Mouse (Mus musculus) neural tube, embryonic 13.5 days (tissue): ENCODE measurements around the gene Rps8. TPM values are rescaled to one million over a fixed set of nuclear protein-coding genes. Genes with fewer than 3 reads are reported as not detected.

Experiments
- ATAC-seq: fragments of 200-750 bp; cut with Nextera tagmentation; 2 replicates; pipeline ENCODE4 v1.8.0; 2017; ENCODE audit warnings: low read depth, mild to moderate bottlenecking, moderate TSS enrichment, moderate library complexity
- H3K27ac ChIP-seq: fragments of 300-500 bp; sonication (generic); replicated peaks from 2 replicates; pipeline ENCODE4 v1.5.1; 2015; ENCODE audit warnings: moderate library complexity, mild to moderate bottlenecking, inconsistent platforms
- H3K27me3 ChIP-seq: fragments of 300-500 bp; sonication (generic); 2 replicates; pipeline ENCODE4 v1.6.1; 2015; ENCODE audit warnings: mild to moderate bottlenecking, inconsistent platforms
- H3K36me3 ChIP-seq: fragments of 300-500 bp; sonication (generic); 2 replicates; pipeline ENCODE4 v1.6.1; 2015; ENCODE audit warnings: mild to moderate bottlenecking, inconsistent platforms
- H3K4me1 ChIP-seq: fragments of 300-500 bp; sonication (generic); replicated peaks from 2 replicates; pipeline ENCODE4 v1.6.1; 2015; ENCODE audit warnings: inconsistent platforms
- H3K4me2 ChIP-seq: fragments of 300-500 bp; sonication (generic); 2 replicates; pipeline ENCODE4 v1.6.1; 2015; ENCODE audit warnings: inconsistent platforms, mild to moderate bottlenecking, moderate library complexity
- H3K4me3 ChIP-seq: fragments of 300-500 bp; sonication (generic); 2 replicates; pipeline ENCODE4 v1.5.1; 2015; ENCODE audit warnings: mild to moderate bottlenecking, inconsistent platforms
- H3K9ac ChIP-seq: fragments of 300-500 bp; sonication (generic); 2 replicates; pipeline ENCODE4 v1.6.1; 2015; ENCODE audit warnings: moderate library complexity, mild to moderate bottlenecking, inconsistent platforms
- H3K9me3 ChIP-seq: fragments of 300-500 bp; sonication (generic); 2 replicates; pipeline ENCODE4 v1.6.1; 2016; ENCODE audit warnings: inconsistent platforms
- WGBS: fragments of 180-500 bp; shearing (Covaris S2); methylation state at CpG from one replicate; pipeline ENCODE4 v1.1.7; 2015; 5-methylcytosine and 5-hydroxymethylcytosine counted together
- polyA plus RNA-seq: library from polyadenylated mRNA; unstranded; fragments of >200 nt; fragmentation: Nextera tagmentation; extraction: Ambion mirVana; gene quantifications from 2 replicates; pipeline ENCODE4 v1.2.1, GENCODE M21; 2015

The Rps8 gene
- polyA plus RNA-seq, 1 experiment from 2014 or later = 532 TPM

DNA sequence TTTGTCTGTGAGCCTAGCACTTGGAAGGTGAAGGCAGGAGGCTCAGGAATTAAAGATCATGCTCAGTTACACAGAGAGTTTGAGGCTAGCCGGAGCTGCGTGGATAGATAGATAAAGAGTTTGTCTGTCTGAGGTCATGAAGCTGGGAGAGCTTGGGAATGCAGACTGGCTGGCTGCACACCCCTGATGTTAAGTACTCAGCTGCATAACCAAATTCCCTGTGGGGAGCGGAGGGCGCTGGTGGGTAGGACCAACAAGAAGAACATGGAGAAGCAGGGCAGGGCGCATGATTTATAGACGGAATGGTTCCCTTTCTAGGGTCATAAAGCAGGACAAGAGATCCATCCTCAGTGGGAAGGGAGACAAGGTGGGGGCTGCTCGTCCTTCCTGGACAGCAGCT, 13.0 kb downstream of the Rps8 start:
- no peak overlapping the region for H3K4me2 ChIP-seq
- no peak for ATAC-seq
- H3K4me1 ChIP-seq = no peaks in the 10 kb centered on the region
- no peak overlapping the region for H3K4me3 ChIP-seq
- H3K9me3 ChIP-seq = no peaks in the 10 kb centered on the region
- 0 out of 2 replicates have a peak, but pooled peaks cover 3% of the 10 kb centered on the region for H3K36me3 ChIP-seq
- no peak overlapping the region for H3K9ac ChIP-seq
- H3K27ac ChIP-seq = no peak overlapping the region
- 49% methylated on average over 7 of the region's 7 CpGs for WGBS
- H3K27me3 ChIP-seq = no peaks in the 10 kb centered on the region

DNA sequence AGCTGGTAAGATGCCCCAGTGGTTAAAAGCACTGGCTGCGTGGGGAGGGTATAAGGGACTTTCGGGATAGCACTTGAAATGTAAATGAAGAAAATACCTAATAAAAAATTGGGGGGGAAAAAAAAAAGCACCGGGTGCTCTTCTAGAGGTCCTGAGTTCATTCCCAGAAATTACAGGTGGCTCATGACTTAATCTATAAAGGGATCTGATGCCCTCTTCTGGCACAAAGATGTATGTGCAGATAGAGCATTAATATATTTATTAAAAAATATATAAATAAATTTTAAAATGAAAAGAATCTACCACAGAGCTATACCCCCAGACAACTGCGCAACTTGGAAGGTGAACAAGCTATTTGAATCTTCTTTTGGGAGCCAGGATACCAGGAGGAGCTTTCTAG, 15.4 kb downstream of the Rps8 start:
- Histone ChIP-seq H3K9me3 (no peaks in the 10 kb centered on the region), H3K9ac (no peak overlapping the region), H3K27me3 (no peaks in the 10 kb centered on the region), H3K27ac (no peak overlapping the region), H3K4me3 (no peak overlapping the region), H3K36me3 (no peaks in the 10 kb centered on the region), H3K4me1 (no peaks in the 10 kb centered on the region), H3K4me2 (no peak overlapping the region)
- no peak for ATAC-seq
- WGBS = 42% methylated on average over 4 of the region's 4 CpGs

DNA sequence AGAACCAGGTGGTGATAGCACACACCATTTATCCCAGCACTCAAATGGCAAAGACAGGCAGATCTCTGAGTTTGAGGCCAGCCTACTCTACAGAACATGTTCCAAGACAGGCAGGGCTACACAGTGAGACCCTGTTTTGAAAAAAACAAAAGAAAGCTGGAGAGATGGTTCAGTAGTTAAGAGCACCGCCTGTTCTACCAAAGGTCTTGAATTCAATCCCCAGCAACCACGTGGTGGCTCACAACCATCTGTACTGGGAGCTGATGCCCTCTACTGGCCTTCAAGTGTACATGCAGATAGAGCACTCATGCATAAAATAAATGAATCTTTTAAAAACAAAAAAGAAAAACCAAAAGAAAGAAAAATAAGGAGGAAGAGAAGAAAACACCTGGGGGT, 16.8 kb downstream of the Rps8 start:
- no peaks in the 10 kb centered on the region for H3K36me3 ChIP-seq
- H3K9ac ChIP-seq = no peak overlapping the region
- no peaks in the 10 kb centered on the region for H3K9me3 ChIP-seq
- H3K4me2 ChIP-seq = no peak overlapping the region
- H3K4me1 ChIP-seq = peaks cover 3% of the 10 kb centered on the region
- H3K27me3 ChIP-seq = no peaks in the 10 kb centered on the region
- H3K27ac ChIP-seq = no peak overlapping the region
- WGBS = 3% methylated on average over 2 of the region's 2 CpGs
- no peak for ATAC-seq
- H3K4me3 ChIP-seq = no peak overlapping the region

DNA sequence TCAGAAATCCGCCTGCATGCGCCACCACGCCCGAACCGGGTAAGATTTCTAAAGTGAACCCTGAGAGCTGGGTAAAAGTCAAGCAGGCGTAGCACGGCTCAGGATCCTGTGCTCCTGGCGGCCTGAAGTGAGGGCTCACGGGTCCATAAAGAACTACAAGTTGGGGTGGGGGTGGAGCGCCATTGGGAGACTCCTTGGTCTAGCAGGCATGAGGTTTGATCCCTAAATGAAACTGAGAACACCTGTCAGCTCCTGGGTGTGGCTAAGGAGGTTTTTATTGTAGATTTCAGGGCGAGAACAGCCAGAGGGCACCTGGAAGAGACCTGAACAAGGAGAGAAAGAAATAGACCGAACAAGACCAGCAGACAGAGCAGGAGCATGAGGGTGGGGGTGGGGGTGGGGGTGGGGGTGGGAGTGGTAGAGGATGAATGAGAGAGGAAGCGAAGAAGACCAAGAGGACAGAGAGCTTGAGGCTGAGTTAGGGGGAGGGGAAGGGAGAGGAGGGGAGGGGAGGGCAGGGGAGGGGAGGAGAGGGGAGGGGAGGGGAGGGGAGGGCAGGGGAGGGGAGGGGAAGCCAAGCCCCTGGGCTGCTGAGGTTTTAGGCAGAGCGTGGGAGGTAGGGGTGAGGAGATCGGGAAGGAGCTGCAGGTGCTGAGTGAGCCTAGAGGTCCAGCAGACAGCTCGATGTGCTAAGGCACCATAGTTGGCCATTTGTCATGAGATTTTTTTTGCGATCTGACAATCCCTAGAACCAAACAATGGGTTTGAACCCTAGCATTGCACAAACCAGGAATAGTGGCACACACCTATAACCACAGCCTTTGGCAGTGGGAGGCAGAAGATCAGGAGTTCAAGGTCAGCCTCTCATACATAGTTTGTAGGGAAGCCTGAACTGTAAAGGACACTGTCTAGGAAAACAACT, 17.5 kb downstream of the Rps8 start:
- no peak for ATAC-seq
- no peak overlapping the region for H3K27ac ChIP-seq

DNA sequence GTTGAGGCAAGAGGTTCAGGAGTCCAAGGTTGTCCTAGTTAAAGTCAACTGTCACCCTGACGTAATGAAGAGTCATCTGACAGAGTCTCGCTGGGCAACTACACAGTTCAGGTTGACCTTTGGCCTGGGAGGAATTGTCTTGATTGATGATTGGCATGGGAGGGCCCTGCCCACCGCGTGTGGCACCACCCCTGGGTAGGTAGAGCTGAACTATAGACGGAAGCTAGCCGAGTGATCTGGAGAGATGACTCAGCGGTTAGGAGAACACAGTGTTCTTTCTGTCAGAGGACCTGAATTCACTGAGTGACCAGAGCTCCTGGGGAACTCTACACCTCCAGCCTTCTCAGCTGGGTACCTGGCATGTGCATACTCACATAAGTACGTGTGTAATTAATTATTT, 20.0 kb downstream of the Rps8 start:
- Histone ChIP-seq H3K36me3 (no peaks in the 10 kb centered on the region), H3K4me1 (peaks cover 30% of the 10 kb centered on the region), H3K9ac (no peak overlapping the region), H3K27ac (no peak overlapping the region), H3K9me3 (no peaks in the 10 kb centered on the region), H3K27me3 (no peaks in the 10 kb centered on the region), H3K4me3 (no peak overlapping the region), H3K4me2 (no peak overlapping the region)
- ATAC-seq = no peak
- 32% methylated on average over 8 of the region's 8 CpGs for WGBS

More for the DNA sequence above, 17.5 kb downstream of the Rps8 start:
- Histone ChIP-seq H3K36me3 (no peaks in the 10 kb centered on the region), H3K9ac (no peak overlapping the region), H3K27me3 (no peaks in the 10 kb centered on the region), H3K9me3 (no peaks in the 10 kb centered on the region), H3K4me3 (no peak overlapping the region), H3K4me1 (peaks cover 6% of the 10 kb centered on the region), H3K4me2 (no peak overlapping the region)
- WGBS = 77% methylated on average over 16 of the region's 17 CpGs

DNA sequence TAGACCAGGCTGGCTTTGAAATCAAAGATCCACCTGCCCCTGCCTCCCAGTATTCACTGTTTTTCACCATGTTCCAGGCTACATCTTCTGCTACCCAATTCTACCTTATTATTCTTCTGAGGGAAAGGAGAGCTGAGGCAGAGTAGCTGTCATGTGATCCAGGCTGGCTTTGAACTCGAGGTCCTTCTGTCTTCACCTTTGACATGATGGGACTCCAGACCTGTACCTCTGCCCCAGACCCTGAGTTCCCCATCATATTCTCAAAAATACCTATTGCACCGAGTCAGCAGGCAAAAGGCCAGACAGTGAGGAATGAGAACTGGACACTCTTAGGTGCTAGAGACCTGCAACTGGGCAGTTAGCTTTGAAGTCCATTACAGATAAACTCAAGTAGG, 21.4 kb downstream of the Rps8 start:
- Histone ChIP-seq H3K27ac (0 out of 2 replicates have a peak overlapping the region, but pooled peaks have one; percentile 68), H3K36me3 (peaks cover 12% of the 10 kb centered on the region), H3K9ac (no peak overlapping the region), H3K9me3 (no peaks in the 10 kb centered on the region), H3K27me3 (no peaks in the 10 kb centered on the region), H3K4me2 (peak overlapping the region; percentile 76), H3K4me1 (peaks cover 38% of the 10 kb centered on the region), H3K4me3 (0 out of 2 replicates have a peak overlapping the region, but pooled peaks have one; percentile 83)
- 42% methylated on average over 2 of the region's 2 CpGs for WGBS
- ATAC-seq = no peak

DNA sequence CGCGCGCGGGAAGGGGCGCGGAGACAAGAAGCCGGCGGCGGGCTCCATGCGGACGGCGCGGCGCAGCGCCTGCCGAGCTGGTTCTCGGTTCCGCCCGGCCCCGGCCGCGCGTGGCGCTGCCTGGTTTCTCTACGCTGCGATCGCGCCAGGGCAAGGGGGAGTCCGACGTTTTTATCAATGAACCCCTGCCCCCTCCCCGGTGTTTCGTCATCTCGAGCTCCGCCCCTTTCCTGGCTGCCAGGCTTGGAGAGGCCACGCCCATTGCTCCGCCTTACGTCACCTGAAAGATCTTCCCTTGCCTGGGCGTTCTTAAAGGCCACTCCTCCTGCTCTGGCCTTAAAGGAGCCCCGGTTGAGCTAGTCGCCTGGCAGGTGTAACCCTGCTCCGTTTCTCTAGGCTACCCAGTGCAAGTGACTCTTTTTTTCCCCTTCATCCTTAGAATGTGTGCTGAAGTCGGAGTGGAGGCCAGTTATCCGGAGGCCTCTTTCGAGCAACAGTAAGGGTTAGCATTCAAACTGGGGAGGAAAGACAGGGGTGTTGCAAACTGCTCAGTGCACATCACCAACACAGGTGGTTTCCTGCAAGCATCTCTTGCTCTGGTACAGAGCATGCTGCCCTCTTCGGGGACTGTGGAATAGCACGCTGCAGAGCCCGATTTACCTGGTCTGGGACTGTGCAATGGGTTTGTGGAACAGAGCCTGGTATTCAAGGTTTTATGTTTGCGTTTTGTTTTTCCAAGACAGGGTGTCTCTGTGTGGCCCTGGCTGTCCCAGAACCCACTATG, 22.0 kb downstream of the Rps8 start, which contains the start of gene Plk3:
TSS of gene Plk3 (minus strand) at position 147 of the 784 bp plus-strand sequence.
- 3% methylated on average over 42 of the region's 48 CpGs for WGBS
- peak within 1 kb of the TSS; percentile 83 for H3K4me3 ChIP-seq
- peak; percentile 91 for ATAC-seq
- peaks cover 38% of the 10 kb centered on the region for H3K4me1 ChIP-seq
- H3K4me2 ChIP-seq = peak within 1 kb of the TSS; percentile 76
- no peaks in the 10 kb centered on the region for H3K27me3 ChIP-seq
- peak within 1 kb of the TSS; percentile 92 for H3K9ac ChIP-seq
- H3K9me3 ChIP-seq = no peaks in the 10 kb centered on the region
- peaks cover 16% of the 10 kb centered on the region for H3K36me3 ChIP-seq
- peak within 1 kb of the TSS; percentile 81 for H3K27ac ChIP-seq

DNA sequence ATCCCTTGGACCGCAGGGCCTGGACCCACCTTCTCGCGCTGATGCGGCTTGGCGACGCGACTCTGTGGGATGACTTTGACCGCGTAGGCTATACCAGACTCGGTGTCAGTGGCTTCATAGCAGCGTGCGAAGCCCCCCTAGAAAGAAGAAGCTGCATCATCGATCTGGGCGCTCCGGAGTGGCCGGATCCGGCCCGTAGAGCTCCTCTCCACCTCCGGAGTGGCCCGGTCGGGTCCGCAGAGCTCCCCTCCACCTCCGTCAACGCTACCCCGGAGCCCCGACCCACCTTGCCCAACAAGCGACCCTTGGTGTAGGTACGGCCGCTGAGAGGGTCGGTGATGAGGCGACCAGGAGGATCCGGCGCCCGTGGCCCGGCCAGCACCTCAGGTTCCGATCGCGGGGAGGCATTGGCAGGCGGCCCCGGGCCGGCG, 22.7 kb downstream of the Rps8 start:
- H3K4me1 ChIP-seq = peaks cover 38% of the 10 kb centered on the region
- H3K9me3 ChIP-seq = no peaks in the 10 kb centered on the region
- peak overlapping the region; percentile 92 for H3K9ac ChIP-seq
- ATAC-seq = peak; percentile 56
- peak overlapping the region; percentile 81 for H3K27ac ChIP-seq
- WGBS = under 1% methylated on average over 42 of the region's 42 CpGs
- H3K27me3 ChIP-seq = no peaks in the 10 kb centered on the region
- peak overlapping the region; percentile 83 for H3K4me3 ChIP-seq
- H3K4me2 ChIP-seq = peak overlapping the region; percentile 76
- H3K36me3 ChIP-seq = peaks cover 22% of the 10 kb centered on the region

DNA sequence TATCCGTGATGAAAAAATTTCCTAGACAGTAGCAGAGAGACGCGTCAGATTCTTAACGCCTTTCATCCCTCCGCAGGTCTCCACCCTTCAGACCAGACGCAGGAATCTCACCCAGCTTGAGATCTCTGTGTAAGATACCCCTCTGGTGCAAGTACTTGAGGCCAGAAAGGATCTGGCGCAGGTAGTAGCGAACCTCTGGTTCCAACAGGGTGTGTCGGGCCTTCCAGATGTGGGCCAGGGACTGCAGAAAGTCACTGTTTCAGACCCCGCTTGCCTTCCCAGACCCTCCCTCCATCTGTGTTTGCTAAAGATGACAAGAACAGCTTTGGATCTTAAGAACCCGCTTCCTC, 23.3 kb downstream of the Rps8 start:
- Histone ChIP-seq H3K36me3 (peaks cover 28% of the 10 kb centered on the region), H3K4me1 (peaks cover 38% of the 10 kb centered on the region), H3K9me3 (no peaks in the 10 kb centered on the region), H3K4me2 (peak overlapping the region; percentile 76), H3K9ac (peak overlapping the region; percentile 92), H3K27me3 (no peaks in the 10 kb centered on the region), H3K27ac (peak overlapping the region; percentile 81), H3K4me3 (peak overlapping the region; percentile 83)
- WGBS = 7% methylated on average over 11 of the region's 11 CpGs
- no peak for ATAC-seq

DNA sequence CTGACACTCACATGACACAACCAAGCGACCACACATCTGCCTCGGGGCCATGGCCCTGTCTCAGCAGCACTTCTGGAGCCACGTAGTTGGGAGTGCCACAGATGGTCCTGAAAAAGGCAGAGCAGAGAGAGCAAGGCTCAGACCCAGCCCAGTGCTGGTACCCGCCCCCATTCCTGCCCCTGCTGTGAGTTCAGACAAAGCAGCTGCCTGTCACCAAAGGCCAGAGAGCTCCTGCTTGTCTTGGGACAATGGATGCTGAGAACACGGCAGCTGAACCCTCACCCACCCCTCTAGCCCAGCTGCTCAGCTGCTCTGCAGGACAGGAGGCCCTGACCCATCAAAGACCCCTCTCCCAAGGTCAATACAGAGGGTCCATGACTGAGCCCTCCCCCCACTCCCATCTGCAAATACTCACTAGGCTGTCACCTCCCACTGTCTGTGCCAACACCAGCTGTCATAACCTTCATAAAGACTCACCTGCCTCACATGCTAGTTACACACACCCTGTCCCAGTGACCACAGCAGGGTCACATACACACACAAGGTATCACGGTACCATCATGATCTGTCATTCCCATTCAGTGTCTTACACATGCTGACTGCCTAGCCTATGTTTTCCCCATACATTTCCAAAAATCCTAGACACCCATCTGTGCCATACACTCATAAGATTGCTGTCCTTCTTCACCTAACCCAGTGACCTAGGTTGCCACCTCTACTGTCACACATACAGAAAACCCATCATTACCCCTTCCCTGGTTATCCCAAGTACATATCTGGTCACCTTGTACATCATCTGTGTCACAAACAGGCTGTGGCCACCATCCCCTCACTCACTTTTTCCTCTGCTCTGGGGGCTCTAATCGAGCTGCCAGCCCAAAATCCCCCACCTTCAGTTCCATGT, 23.9 kb downstream of the Rps8 start:
- Histone ChIP-seq H3K36me3 (peaks cover 29% of the 10 kb centered on the region), H3K27me3 (no peaks in the 10 kb centered on the region), H3K4me3 (peak overlapping the region; percentile 83), H3K9me3 (no peaks in the 10 kb centered on the region), H3K27ac (peak overlapping the region; percentile 81), H3K4me1 (peaks cover 38% of the 10 kb centered on the region), H3K4me2 (peak overlapping the region; percentile 76), H3K9ac (peak overlapping the region; percentile 92)
- WGBS = 9% methylated on average over 7 of the region's 7 CpGs
- peak; percentile 11; the same call in 1 of the 2 replicates for ATAC-seq

DNA sequence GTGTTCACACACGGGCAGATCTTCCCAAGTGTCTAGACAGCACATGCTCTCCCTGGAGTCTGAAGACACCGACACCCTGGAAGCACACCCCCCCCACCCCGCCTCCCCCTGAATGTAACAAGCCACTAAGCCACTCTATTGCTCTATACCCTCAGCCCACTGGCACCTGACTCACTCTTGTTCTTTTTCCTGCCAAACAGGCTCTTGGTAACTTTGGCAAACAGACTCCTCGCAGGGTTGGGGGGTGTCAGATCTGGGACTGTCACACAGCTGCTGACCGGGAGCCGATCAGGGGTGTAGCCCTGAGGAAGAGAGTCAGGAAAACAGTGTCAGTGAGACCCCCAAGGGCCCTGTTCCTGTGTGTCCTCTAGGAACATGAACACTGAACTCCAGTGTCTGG, 24.8 kb downstream of the Rps8 start:
- peaks cover 29% of the 10 kb centered on the region for H3K36me3 ChIP-seq
- no peak for ATAC-seq
- no peaks in the 10 kb centered on the region for H3K27me3 ChIP-seq
- peak overlapping the region; percentile 81; the same call in 1 of the 2 replicates for H3K27ac ChIP-seq
- peak overlapping the region; percentile 76 for H3K4me2 ChIP-seq
- peak overlapping the region; percentile 92 for H3K9ac ChIP-seq
- peaks cover 38% of the 10 kb centered on the region for H3K4me1 ChIP-seq
- no peaks in the 10 kb centered on the region for H3K9me3 ChIP-seq
- peak overlapping the region; percentile 83; the same call in 1 of the 2 replicates for H3K4me3 ChIP-seq
- 48% methylated on average over 6 of the region's 6 CpGs for WGBS
